9 mouse cellular contexts compared by ENCODE assay signal in genomic region chr9:21225415-21225758, GRCm38 (mm10). TPM values are rescaled to one million over a fixed set of nuclear protein-coding genes. Genes with fewer than 3 reads are reported as not detected.
A peak's percentile ranks its signal among the peaks of the same experiment; 100 is the strongest.
DNase-seq lines count a peak whose midpoint lies in the region; ATAC-seq and TF ChIP-seq lines count a peak whose summit lies in the region.
"Had no signal": no experiment of that assay in that cellular context is flagged by ENCODE, and none has a peak within 500 bp of the region (broad histone marks: within the 10 kb centered on the region; RNA-seq: fewer than 3 reads in every experiment).

No protein-coding gene starts in this region.

- H3K27me3 ChIP-seq in embryonic facial prominence, embryonic 14.5 days (replicated peaks; ENCODE audit: control insufficient read depth, insufficient read depth, low read length): no peaks in the 10 kb centered on the region
- no peaks in the 10 kb centered on the region for H3K27me3 ChIP-seq in intestine, embryonic 16.5 days (replicated peaks; ENCODE audit: control insufficient read depth, insufficient read depth, low read length)
- H3K27me3 ChIP-seq in myocyte (ENCODE audit: control insufficient read depth, insufficient read depth, insufficient read length): no peaks in the 10 kb centered on the region

- no peak overlapping the region for H3ac ChIP-seq in myocyte (ENCODE audit: control insufficient read depth, insufficient read length)

- no peak for TF ChIP-seq CTCF in layer of hippocampus, adult 2 months (conservative IDR thresholded peaks at IDR 0.05)

- peak overlapping the region; percentile 34; the same call in 1 of the 2 replicates for H3K9ac ChIP-seq in embryonic facial prominence, embryonic 14.5 days (ENCODE audit: low read depth, low read length)
- H3K9ac ChIP-seq in intestine, embryonic 16.5 days (ENCODE audit: low read depth, low read length): peak overlapping the region; percentile 54

- peak overlapping the region; percentile 44 for H3K4me2 ChIP-seq in embryonic facial prominence, embryonic 14.5 days (ENCODE audit: low read depth, low read length)
- H3K4me2 ChIP-seq in intestine, embryonic 16.5 days (ENCODE audit: low read depth, low read length): peak overlapping the region; percentile 54
- peak overlapping the region; percentile 86 for H3K4me2 ChIP-seq in myocyte (ENCODE audit: low read depth)

- WGBS in embryonic facial prominence, embryonic 14.5 days: 8% methylated on average over 7 of the region's 7 CpGs
- 4% methylated on average over 7 of the region's 7 CpGs for WGBS in intestine, embryonic 16.5 days

- ATAC-seq in embryonic facial prominence, embryonic 14.5 days (ENCODE audit: low read depth): no peak
- ATAC-seq in intestine, embryonic 16.5 days: no peak
- no peak for ATAC-seq in inflammation-experienced regulatory T-cells, adult 6 months

- H3K27ac ChIP-seq in layer of hippocampus, adult 2 months: no peak overlapping the region
- no peak overlapping the region for H3K27ac ChIP-seq in embryonic facial prominence, embryonic 14.5 days (replicated peaks; ENCODE audit: low read depth, low read length)
- H3K27ac ChIP-seq in intestine, embryonic 16.5 days (ENCODE audit: low read length): peak overlapping the region; percentile 89

- peaks cover 8% of the 10 kb centered on the region; the same call in 1 of the 2 replicates for H3K4me1 ChIP-seq in embryonic facial prominence, embryonic 14.5 days (ENCODE audit: control insufficient read depth, insufficient read depth, low read length)
- peaks cover 17% of the 10 kb centered on the region; the same call in 1 of the 2 replicates for H3K4me1 ChIP-seq in intestine, embryonic 16.5 days (ENCODE audit: control insufficient read depth, insufficient read depth, low read length)

- peak overlapping the region; percentile 36 for H3K4me3 ChIP-seq in layer of hippocampus, adult 2 months
- H3K4me3 ChIP-seq in embryonic facial prominence, embryonic 14.5 days (ENCODE audit: low read depth, low read length): peak overlapping the region; percentile 21
- peak overlapping the region; percentile 42 for H3K4me3 ChIP-seq in intestine, embryonic 16.5 days (ENCODE audit: low read length)
- peak overlapping the region; percentile 18 for H3K4me3 ChIP-seq in myocyte

- DNase-seq in layer of hippocampus, adult 2 months (ENCODE audit: low spot score in 2 of 2): no peak
- DNase-seq in layer of hippocampus, adult 9-11 months: no peak
- no peak for DNase-seq in embryonic facial prominence, embryonic 14.5 days (ENCODE audit: low spot score)
- DNase-seq in adrenal gland, postnatal 14 days: no peak
- DNase-seq in frontal cortex, postnatal 14 days (ENCODE audit: low spot score in 2 of 2): no peak
- DNase-seq: thymus, postnatal 14 days had no signal

- no peak for TF ChIP-seq POLR2A in myocyte (IDR thresholded peaks at IDR 0.05; ENCODE audit: insufficient read length, low read depth)

- peaks cover 15% of the 10 kb centered on the region for H3K36me3 ChIP-seq in embryonic facial prominence, embryonic 14.5 days (ENCODE audit: control insufficient read depth, insufficient read depth, low read length)
- H3K36me3 ChIP-seq in intestine, embryonic 16.5 days (ENCODE audit: control insufficient read depth, insufficient read depth, low read length): no peaks in the 10 kb centered on the region
- H3K36me3 ChIP-seq in myocyte (ENCODE audit: control insufficient read depth, insufficient read depth): no peaks in the 10 kb centered on the region

- H3K9me3 ChIP-seq in embryonic facial prominence, embryonic 14.5 days (ENCODE audit: control insufficient read depth, low read length): no peaks in the 10 kb centered on the region
- no peaks in the 10 kb centered on the region; the same call in 1 of the 2 replicates for H3K9me3 ChIP-seq in intestine, embryonic 16.5 days (ENCODE audit: control insufficient read depth, low read length)

- no peaks in the 10 kb centered on the region for H3K79me2 ChIP-seq in myocyte (ENCODE audit: control insufficient read depth, insufficient read depth)

TF ChIP-seq in myocyte, 11 proteins besides CTCF, POLR2A, EP300 and RAD21:
- TF ChIP-seq MAX (IDR thresholded peaks at IDR 0.05; ENCODE audit: low read depth): no peak
- TF ChIP-seq MYOG (IDR thresholded peaks at IDR 0.05; ENCODE audit: control insufficient read depth in 1 of 3, insufficient read depth in 1 of 3, insufficient read length in 2 of 3, low read depth in 2 of 3): no peak
- no peak for TF ChIP-seq TCF3 (IDR thresholded peaks at IDR 0.05; ENCODE audit: insufficient read length, low read depth)
- no peak for TF ChIP-seq E2F4 (IDR thresholded peaks at IDR 0.05; ENCODE audit: insufficient read depth)
- TF ChIP-seq CEBPB (IDR thresholded peaks at IDR 0.05; ENCODE audit: insufficient read depth, poor library complexity, severe bottlenecking): no peak
- no peak for TF ChIP-seq USF1 (IDR thresholded peaks at IDR 0.05; ENCODE audit: low read depth)
- no peak for TF ChIP-seq REST (IDR thresholded peaks at IDR 0.05; ENCODE audit: insufficient read depth, insufficient read length)
- TF ChIP-seq POLR2AphosphoS2 (IDR thresholded peaks at IDR 0.05; ENCODE audit: insufficient read length, low read depth): no peak
- no peak for TF ChIP-seq SRF (IDR thresholded peaks at IDR 0.05; ENCODE audit: control insufficient read depth, insufficient read length, low read depth)

RNA-seq across cellular contexts. Expression of gene Keap1, which starts 13.8 kb away (rescaled TPM):
- 10 to 100 TPM; 56.7 to 60.6 TPM for total RNA-seq in layer of hippocampus, adult 2 months (2021)
- polyA plus RNA-seq in embryonic facial prominence, embryonic 14.5 days (2014; fragmentation: Nextera tagmentation; extraction: Ambion mirVana): 43.0 and 49.6 TPM in 2 replicates
- polyA plus RNA-seq in intestine, embryonic 16.5 days (2015; fragmentation: Nextera tagmentation; extraction: Ambion mirVana): 58.1 and 59.7 TPM in 2 replicates
- 34.1 TPM for polyA plus RNA-seq in myocyte (2012; fragmentation: generic; extraction: Trizol)
- total RNA-seq in adrenal gland, postnatal 14 days (2021): 42.0 and 42.4 TPM in 2 replicates
- 10 to 100 TPM; 20.8 to 28.9 (median 21.5) TPM for polyA plus RNA-seq in inflammation-experienced regulatory T-cells, adult 6 months (2017; shearing (Covaris generic))

RNA-seq across cellular contexts. Expression of gene S1pr5, which starts 22.9 kb away (rescaled TPM):
- total RNA-seq in layer of hippocampus, adult 2 months (2021): 10 to 100 TPM; 10.6 to 10.9 TPM
- polyA plus RNA-seq in embryonic facial prominence, embryonic 14.5 days (2014; fragmentation: Nextera tagmentation; extraction: Ambion mirVana): 0.96 and 1.3 TPM in 2 replicates
- 0.06 TPM in 1 of 2 replicates, not detected in the other for polyA plus RNA-seq in intestine, embryonic 16.5 days (2015; fragmentation: Nextera tagmentation; extraction: Ambion mirVana)
- polyA plus RNA-seq in myocyte (2012; fragmentation: generic; extraction: Trizol): 0.22 TPM
- total RNA-seq in adrenal gland, postnatal 14 days (2021): 1.8 and 2.3 TPM in 2 replicates
- under 1 TPM in 1 of 3 experiments, not detected in 2; 0.17 TPM for polyA plus RNA-seq in inflammation-experienced regulatory T-cells, adult 6 months (2017; shearing (Covaris generic))

RNA-seq across cellular contexts. Expression of gene Atg4d, which starts 39.7 kb away (rescaled TPM):
- total RNA-seq in layer of hippocampus, adult 2 months (2021): 10 to 100 TPM; 39.8 to 40.2 TPM
- 26.3 and 35.5 TPM in 2 replicates for polyA plus RNA-seq in embryonic facial prominence, embryonic 14.5 days (2014; fragmentation: Nextera tagmentation; extraction: Ambion mirVana)
- 62.1 and 62.3 TPM in 2 replicates for polyA plus RNA-seq in intestine, embryonic 16.5 days (2015; fragmentation: Nextera tagmentation; extraction: Ambion mirVana)
- 39.8 TPM for polyA plus RNA-seq in myocyte (2012; fragmentation: generic; extraction: Trizol)
- 45.9 and 46.9 TPM in 2 replicates for total RNA-seq in adrenal gland, postnatal 14 days (2021)
- 10 to 100 TPM; 23.5 to 32.5 (median 24.2) TPM for polyA plus RNA-seq in inflammation-experienced regulatory T-cells, adult 6 months (2017; shearing (Covaris generic))

RNA-seq across cellular contexts. Expression of gene Pde4a, which starts 59.9 kb away (rescaled TPM):
- 10 to 100 TPM; 86.6 to 89.3 TPM for total RNA-seq in layer of hippocampus, adult 2 months (2021)
- 6.2 and 6.9 TPM in 2 replicates for polyA plus RNA-seq in embryonic facial prominence, embryonic 14.5 days (2014; fragmentation: Nextera tagmentation; extraction: Ambion mirVana)
- polyA plus RNA-seq in intestine, embryonic 16.5 days (2015; fragmentation: Nextera tagmentation; extraction: Ambion mirVana): 6.2 and 7.8 TPM in 2 replicates
- polyA plus RNA-seq in myocyte (2012; fragmentation: generic; extraction: Trizol): 3.6 TPM
- total RNA-seq in adrenal gland, postnatal 14 days (2021): 22.4 and 22.9 TPM in 2 replicates
- polyA plus RNA-seq in inflammation-experienced regulatory T-cells, adult 6 months (2017; shearing (Covaris generic)): 1 to 10 TPM in 1 of 3 experiments, under 1 TPM in 2; 0.54 to 1.3 (median 0.82) TPM
